Comparison of ENCODE assay signal across 8 mouse cellular contexts in genomic region chr11:88998974-88999722, GRCm38 (mm10). TPM values are rescaled to one million over a fixed set of nuclear protein-coding genes. Genes with fewer than 3 reads are reported as not detected.
A peak's percentile ranks its signal among the peaks of the same experiment; 100 is the strongest.
DNase-seq lines count a peak whose midpoint lies in the region; ATAC-seq and TF ChIP-seq lines count a peak whose summit lies in the region.

TSS of gene Trim25 (plus strand) at chr11:88999376.

- H3K9me3 ChIP-seq in forebrain, embryonic 11.5 days (ENCODE audit: control insufficient read depth, low read length) = no peaks in the 10 kb centered on the region
- H3K9me3 ChIP-seq in neural tube, embryonic 14.5 days (ENCODE audit: control insufficient read depth, low read length) = no peaks in the 10 kb centered on the region

- H3K4me1 ChIP-seq in forebrain, embryonic 11.5 days (replicated peaks; ENCODE audit: control insufficient read depth, insufficient read depth, low read length) = no peaks in the 10 kb centered on the region; the same call in 1 of the 2 replicates
- peaks cover 19% of the 10 kb centered on the region for H3K4me1 ChIP-seq in lung, adult 2 months (ENCODE audit: control insufficient read depth, insufficient read depth, low read length)
- no peaks in the 10 kb centered on the region for H3K4me1 ChIP-seq in neural tube, embryonic 14.5 days (ENCODE audit: control insufficient read depth, insufficient read depth, low read length)

- peak within 1 kb of the TSS; percentile 33 for H3ac ChIP-seq in C2C12 (ENCODE audit: control insufficient read depth, insufficient read length, low read depth)

- peaks cover 39% of the 10 kb centered on the region for H3K79me2 ChIP-seq in C2C12 (ENCODE audit: control insufficient read depth, insufficient read depth)

- ATAC-seq in forebrain, embryonic 11.5 days (replicated peaks; ENCODE audit: low FRiP score) = peak; percentile 53
- peak; percentile 58 for ATAC-seq in neural tube, embryonic 14.5 days (ENCODE audit: low read depth)

- 4% methylated on average over 48 of the region's 48 CpGs for WGBS in forebrain, embryonic 11.5 days
- 2% methylated on average over 48 of the region's 48 CpGs for WGBS in lung, adult 2 months
- 3% methylated on average over 48 of the region's 48 CpGs for WGBS in neural tube, embryonic 14.5 days

- intact Hi-C loops in heart, postnatal 10 days (cut with DNase I) = no loop called here

- peaks cover 18% of the 10 kb centered on the region for H3K79me3 ChIP-seq in C2C12 (ENCODE audit: low read depth)

- no peak for TF ChIP-seq CTCF in C2C12 (IDR thresholded peaks at IDR 0.05; ENCODE audit: control insufficient read depth, insufficient read depth, insufficient read length)
- TF ChIP-seq CTCF in lung, adult 2 months (IDR thresholded peaks at IDR 0.05; ENCODE audit: insufficient read depth, low read length) = no peak

- H3K27ac ChIP-seq in forebrain, embryonic 11.5 days (ENCODE audit: low read depth, low read length) = no peak within 1 kb of the TSS
- H3K27ac ChIP-seq in neural tube, embryonic 14.5 days (ENCODE audit: low read depth, low read length) = no peak within 1 kb of the TSS

- peak within 1 kb of the TSS; percentile 51 for H3K4me2 ChIP-seq in forebrain, embryonic 11.5 days (ENCODE audit: low read depth, low read length, severe bottlenecking)
- H3K4me2 ChIP-seq in neural tube, embryonic 14.5 days (ENCODE audit: low read depth, low read length) = peak within 1 kb of the TSS; percentile 47

- peak; percentile 98 for TF ChIP-seq POLR2A in lung, adult 2 months (IDR thresholded peaks at IDR 0.05; ENCODE audit: borderline replicate concordance, extremely low read depth, low read depth, low read length)

- peak within 1 kb of the TSS; percentile 43 for H3K4me3 ChIP-seq in C2C12 (ENCODE audit: insufficient read depth, poor library complexity, severe bottlenecking)
- H3K4me3 ChIP-seq in forebrain, embryonic 11.5 days (ENCODE audit: low read depth, low read length) = peak within 1 kb of the TSS; percentile 37
- H3K4me3 ChIP-seq in lung, adult 2 months (replicated peaks; ENCODE audit: extremely low read depth, low read depth, low read length) = peak within 1 kb of the TSS; percentile 93
- H3K4me3 ChIP-seq in neural tube, embryonic 14.5 days (ENCODE audit: low read depth, low read length) = peak within 1 kb of the TSS; percentile 33

- peak within 1 kb of the TSS; percentile 45 for H3K9ac ChIP-seq in forebrain, embryonic 11.5 days (ENCODE audit: low read length)
- H3K9ac ChIP-seq in neural tube, embryonic 14.5 days (replicated peaks; ENCODE audit: low read depth, low read length) = peak within 1 kb of the TSS; percentile 37; the same call in 1 of the 2 replicates

- DNase-seq in adrenal gland, postnatal 14 days = peak; percentile 96
- peak; percentile 75 for DNase-seq in forebrain, embryonic 11.5 days (ENCODE audit: low spot score)
- peak; percentile 94 for DNase-seq in heart, postnatal 10 days
- DNase-seq in kidney, postnatal 4 days = peak; percentile 95 to 96
- peak; percentile 92 for DNase-seq in lung, adult 2 months
- DNase-seq in telencephalon, adult 2 months (ENCODE audit: low read depth, low spot score) = peak; percentile 26

- no peaks in the 10 kb centered on the region for H3K36me3 ChIP-seq in C2C12 (ENCODE audit: control insufficient read depth, insufficient read depth)
- no peaks in the 10 kb centered on the region for H3K36me3 ChIP-seq in forebrain, embryonic 11.5 days (ENCODE audit: control insufficient read depth, insufficient read depth, low read length)
- no peaks in the 10 kb centered on the region for H3K36me3 ChIP-seq in neural tube, embryonic 14.5 days (ENCODE audit: control insufficient read depth, insufficient read depth, low read length)

- H3K27me3 ChIP-seq in C2C12 (ENCODE audit: control insufficient read depth, insufficient read depth, insufficient read length) = no peaks in the 10 kb centered on the region
- peaks cover 22% of the 10 kb centered on the region for H3K27me3 ChIP-seq in forebrain, embryonic 11.5 days (ENCODE audit: control insufficient read depth, insufficient read depth, low read length)
- H3K27me3 ChIP-seq in neural tube, embryonic 14.5 days (ENCODE audit: control insufficient read depth, insufficient read depth, low read length) = peaks cover 11% of the 10 kb centered on the region; the same call in 1 of the 2 replicates

TF ChIP-seq in C2C12, 6 proteins besides CTCF, POLR2A, EP300 and RAD21:
- TF ChIP-seq MYOG (IDR thresholded peaks at IDR 0.05; ENCODE audit: control insufficient read depth, extremely low read depth, insufficient read length) = no peak
- TF ChIP-seq MYOD1 (IDR thresholded peaks at IDR 0.05; ENCODE audit: control insufficient read depth, insufficient read length, low read depth) = peak; percentile 38
- no peak for TF ChIP-seq FOSL1 (IDR thresholded peaks at IDR 0.05; ENCODE audit: insufficient read depth, low read length, poor library complexity, severe bottlenecking)
- TF ChIP-seq USF1 (IDR thresholded peaks at IDR 0.05; ENCODE audit: low read depth) = peak; percentile 80
- TF ChIP-seq MAX (IDR thresholded peaks at IDR 0.05) = no peak
- no peak for TF ChIP-seq CEBPB (IDR thresholded peaks at IDR 0.05; ENCODE audit: low read depth)

RNA-seq across cellular contexts. Expression of gene Trim25, which starts in this region (rescaled TPM):
- polyA plus RNA-seq in C2C12 (2012; fragmentation: generic; extraction: Trizol) = 7.7 TPM
- total RNA-seq in adrenal gland, postnatal 14 days (2021) = 102 and 115 TPM in 2 replicates
- 2.1 and 2.6 TPM in 2 replicates for polyA plus RNA-seq in forebrain, embryonic 11.5 days (2014; fragmentation: Nextera tagmentation; extraction: Ambion mirVana)
- total RNA-seq in heart, postnatal 10 days (2021) = 10 to 100 TPM; 32.9 to 33.3 TPM
- polyA plus RNA-seq in lung, adult 2 months (2012; rRNA removed) = 51.5 and 52.9 TPM in 2 replicates
- polyA plus RNA-seq in neural tube, embryonic 14.5 days (2014; fragmentation: Nextera tagmentation; extraction: Ambion mirVana) = 3.3 and 4.7 TPM in 2 replicates

Comparison
In these comparisons a context has a peak if more than half of its experiments do, and no peak if none do; other contexts are left out.
1. H3K4me3 ChIP-seq: peak in every context shown above with its lines; median percentile 93 in lung, adult 2 months; 43 in C2C12; 37 in forebrain, embryonic 11.5 days; 33 in neural tube, embryonic 14.5 days.
2. DNase-seq: peak in every context shown above with its lines; median percentile 96 in adrenal gland, postnatal 14 days; 96 in kidney, postnatal 4 days; 94 in heart, postnatal 10 days; 92 in lung, adult 2 months; 75 in forebrain, embryonic 11.5 days; 26 in telencephalon, adult 2 months.